Mouse (Mus musculus) ES-Bruce4 (cell line): ENCODE results near the gene E330021D16Rik. TPM values are rescaled to one million over a fixed set of nuclear protein-coding genes. Genes with fewer than 3 reads are reported as not detected.

Experiments
- H3K27ac ChIP-seq: 2 replicates; pipeline ENCODE4 v1.5.1; 2012; ENCODE audit warnings: low read length, inconsistent platforms; ENCODE audit not compliant: insufficient read depth
- H3K27me3 ChIP-seq: 2 replicates; pipeline ENCODE4 v1.6.1; 2012; ENCODE audit warnings: mild to moderate bottlenecking, low read length, inconsistent platforms; ENCODE audit not compliant: control insufficient read depth, poor library complexity, insufficient read depth, severe bottlenecking
- H3K36me3 ChIP-seq: 2 replicates; pipeline ENCODE4 v1.6.1; 2012; ENCODE audit warnings: inconsistent platforms, mild to moderate bottlenecking, low read length, moderate library complexity; ENCODE audit not compliant: control insufficient read depth, poor library complexity, insufficient read depth, severe bottlenecking
- H3K4me1 ChIP-seq: one replicate; pipeline ENCODE4 v1.8.1; 2011; ENCODE audit warnings: low read length; ENCODE audit not compliant: control insufficient read depth, insufficient read depth
- H3K4me3 ChIP-seq: 2 replicates; pipeline ENCODE4 v1.5.1; 2011; ENCODE audit warnings: low read depth, mild to moderate bottlenecking, low read length
- H3K9ac ChIP-seq: 2 replicates; pipeline ENCODE4 v1.6.1; 2012; ENCODE audit warnings: low read depth, mild to moderate bottlenecking, inconsistent platforms; ENCODE audit not compliant: poor library complexity, severe bottlenecking
- H3K9me3 ChIP-seq: replicated peaks from 2 replicates; pipeline ENCODE4 v1.6.1; 2012; ENCODE audit warnings: mild to moderate bottlenecking, low read length, inconsistent platforms; ENCODE audit not compliant: control insufficient read depth, poor library complexity, insufficient read depth, severe bottlenecking
- CTCF ChIP-seq: IDR thresholded peaks from one replicate; pipeline ENCODE4 v1.8.1; 2011; ENCODE audit warnings: low read depth, low read length
- EP300 ChIP-seq: IDR thresholded peaks from 2 replicates; pipeline ENCODE4 v1.6.1; 2011; ENCODE audit warnings: low read depth, low read length; ENCODE audit not compliant: insufficient read depth
- POLR2A ChIP-seq: IDR thresholded peaks from one replicate; pipeline ENCODE4 v1.8.1; 2011; ENCODE audit warnings: low read length; ENCODE audit not compliant: insufficient read depth
- polyA plus RNA-seq: library from polyadenylated mRNA; stranded (reverse); fragments of >200 nt; gene quantifications from 2 replicates; pipeline ENCODE4 v1.2.4, GENCODE M21; 2011; ENCODE audit warnings: low read depth; ENCODE audit not compliant: missing spikeins, insufficient read depth, insufficient read length

E330021D16Rik gene
- polyA plus RNA-seq, 1 experiment: 0.36 TPM

DNA sequence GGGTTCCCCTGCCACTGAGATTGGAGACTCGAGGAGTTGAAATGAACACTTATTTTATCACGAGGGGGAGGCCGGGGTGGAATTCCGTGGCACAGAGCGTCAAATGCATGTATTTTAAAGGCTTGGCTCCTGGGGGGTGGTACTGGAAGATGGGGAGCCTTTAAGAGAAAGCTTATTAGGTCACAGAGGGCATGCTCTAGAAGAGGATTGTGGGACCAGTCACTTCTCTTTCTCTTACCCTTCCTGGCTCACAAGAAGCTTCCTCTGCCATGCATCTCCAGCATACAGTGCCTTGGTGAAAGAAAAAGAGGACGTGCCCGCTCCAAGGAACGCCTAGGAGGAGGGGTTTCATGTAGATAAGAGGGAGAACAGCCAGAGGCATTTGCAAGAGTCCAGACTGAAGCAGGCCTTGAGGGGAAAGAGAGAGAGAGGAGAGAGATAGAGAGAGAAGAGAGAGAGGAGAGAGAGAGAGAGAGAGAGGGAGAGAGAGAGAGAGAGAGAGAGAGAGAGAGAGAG is 3.0 kb upstream of the E330021D16Rik start:
- Histone ChIP-seq H3K9me3 (peaks cover 16% of the 10 kb centered on the region), H3K9ac (no peak overlapping the region), H3K4me3 (no peak overlapping the region), H3K27ac (no peak overlapping the region), H3K27me3 (no peaks in the 10 kb centered on the region), H3K4me1 (no peaks in the 10 kb centered on the region), H3K36me3 (no peaks in the 10 kb centered on the region)
- no peak for TF ChIP-seq POLR2A
- TF ChIP-seq EP300: no peak
- no peak for TF ChIP-seq CTCF

DNA sequence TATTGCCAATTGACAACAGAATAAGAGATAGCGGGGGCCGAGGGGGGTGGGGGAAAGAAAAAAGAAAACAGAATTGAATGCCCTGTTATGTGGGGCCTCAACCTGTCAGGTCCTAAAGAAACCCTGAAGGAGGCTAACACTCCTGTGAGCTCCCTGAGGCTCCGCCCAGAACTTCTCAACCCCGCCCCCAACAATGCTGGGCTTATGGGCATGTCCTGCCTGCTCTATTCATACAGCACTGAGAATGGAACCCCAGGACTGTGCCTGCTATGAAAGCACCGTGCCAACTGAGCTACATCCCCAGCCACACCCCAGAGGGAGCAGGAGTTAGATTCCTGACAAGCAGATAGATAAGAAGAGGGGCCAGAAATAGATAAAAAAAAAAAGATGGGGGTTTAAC is 2.5 kb upstream of the E330021D16Rik start:
- TF ChIP-seq EP300 (no peak), POLR2A (no peak), CTCF (no peak)
- no peak overlapping the region for H3K27ac ChIP-seq
- no peak overlapping the region for H3K4me3 ChIP-seq
- no peaks in the 10 kb centered on the region for H3K4me1 ChIP-seq
- no peaks in the 10 kb centered on the region for H3K27me3 ChIP-seq
- H3K9ac ChIP-seq: no peak overlapping the region
- no peaks in the 10 kb centered on the region for H3K36me3 ChIP-seq
- peaks cover 16% of the 10 kb centered on the region for H3K9me3 ChIP-seq

DNA sequence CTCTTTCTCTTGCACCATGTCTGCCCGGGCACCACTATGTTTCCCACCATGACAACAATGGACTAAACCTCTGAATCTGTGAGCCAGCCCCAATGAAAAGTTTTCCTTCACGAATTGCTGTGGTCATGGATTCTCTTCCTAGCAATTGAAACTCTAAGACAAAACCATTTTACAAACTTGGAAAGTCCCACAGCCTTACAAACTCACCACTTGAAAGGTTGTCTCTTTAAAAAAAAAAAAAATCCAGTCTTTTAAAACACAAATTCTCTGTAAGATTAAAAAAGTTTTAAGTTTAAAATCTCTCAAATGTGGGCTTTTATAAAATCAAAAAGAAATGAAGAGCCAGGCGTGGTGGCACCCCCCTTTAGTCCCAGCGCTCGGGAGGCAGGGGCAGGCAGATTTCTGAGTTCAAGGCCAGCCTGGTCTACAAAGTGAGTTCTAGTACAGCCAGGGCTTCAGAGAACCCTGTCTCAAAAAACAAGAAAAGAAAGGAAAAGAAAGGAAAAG is 1.5 kb downstream of the E330021D16Rik start:
- no peak for TF ChIP-seq EP300
- TF ChIP-seq CTCF: no peak
- no peak for TF ChIP-seq POLR2A
- no peaks in the 10 kb centered on the region for H3K36me3 ChIP-seq
- no peak overlapping the region for H3K4me3 ChIP-seq
- H3K27ac ChIP-seq: no peak overlapping the region
- H3K4me1 ChIP-seq: no peaks in the 10 kb centered on the region
- H3K9ac ChIP-seq: no peak overlapping the region
- no peaks in the 10 kb centered on the region for H3K27me3 ChIP-seq
- peaks cover 16% of the 10 kb centered on the region for H3K9me3 ChIP-seq

DNA sequence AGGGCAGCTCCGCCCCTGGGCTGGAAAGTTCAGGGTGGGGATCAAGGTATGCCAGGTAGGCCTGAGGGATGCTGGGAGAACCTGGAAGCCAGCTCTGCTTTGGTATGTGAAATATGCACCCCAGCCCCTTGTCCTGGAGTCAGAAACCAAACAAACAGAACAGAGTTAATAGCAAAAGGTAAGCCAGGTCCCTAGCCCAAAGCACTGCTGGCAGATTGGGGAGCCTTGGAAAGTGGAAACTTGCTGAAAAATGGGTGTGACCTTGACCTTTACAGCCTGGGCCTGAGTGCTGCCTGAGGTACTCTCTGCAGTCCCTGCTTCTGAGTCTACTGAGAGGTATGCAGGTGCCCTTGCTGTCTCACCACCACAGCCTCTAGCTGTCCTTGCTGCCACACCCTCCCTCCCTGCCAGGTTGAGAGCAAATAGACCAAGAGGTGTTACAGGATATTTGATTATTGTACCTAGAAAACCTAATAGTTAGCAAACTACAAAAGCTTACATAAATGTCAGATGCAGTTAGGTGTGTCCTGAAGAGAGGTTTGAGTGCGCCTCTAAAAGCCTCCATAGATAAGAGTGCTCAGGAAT is 7.7 kb downstream of the E330021D16Rik start:
- Histone ChIP-seq H3K4me1 (no peaks in the 10 kb centered on the region), H3K36me3 (no peaks in the 10 kb centered on the region), H3K27ac (no peak overlapping the region), H3K9ac (no peak overlapping the region), H3K9me3 (peaks cover 7% of the 10 kb centered on the region; the same call in 1 of the 2 replicates), H3K4me3 (no peak overlapping the region), H3K27me3 (no peaks in the 10 kb centered on the region)
- TF ChIP-seq EP300 (no peak), POLR2A (no peak), CTCF (no peak)

DNA sequence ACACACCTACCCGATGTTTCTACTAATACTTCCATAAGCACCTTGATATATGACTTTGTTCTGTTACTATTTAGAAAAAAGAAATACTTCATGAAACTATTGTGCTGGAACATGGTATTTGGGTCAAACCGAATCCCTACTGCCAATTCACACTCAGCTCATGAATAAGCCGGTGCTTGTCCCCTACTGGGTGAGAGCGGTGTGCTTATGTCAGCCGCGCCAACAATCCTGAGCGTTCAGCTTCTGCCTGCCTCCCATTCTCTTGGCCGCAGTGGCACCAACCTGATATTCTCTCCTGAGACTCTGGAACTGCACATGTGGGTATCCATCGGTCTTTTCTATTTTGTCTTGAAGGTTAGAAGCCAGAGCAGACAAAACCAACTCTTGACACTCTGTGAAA is 18.5 kb downstream of the E330021D16Rik start:
- no peak overlapping the region for H3K27ac ChIP-seq
- H3K27me3 ChIP-seq: no peaks in the 10 kb centered on the region
- H3K4me1 ChIP-seq: no peaks in the 10 kb centered on the region
- TF ChIP-seq EP300: no peak
- TF ChIP-seq POLR2A: no peak
- no peak for TF ChIP-seq CTCF
- H3K9me3 ChIP-seq: no peaks in the 10 kb centered on the region
- no peak overlapping the region for H3K9ac ChIP-seq
- no peak overlapping the region for H3K4me3 ChIP-seq
- H3K36me3 ChIP-seq: no peaks in the 10 kb centered on the region

DNA sequence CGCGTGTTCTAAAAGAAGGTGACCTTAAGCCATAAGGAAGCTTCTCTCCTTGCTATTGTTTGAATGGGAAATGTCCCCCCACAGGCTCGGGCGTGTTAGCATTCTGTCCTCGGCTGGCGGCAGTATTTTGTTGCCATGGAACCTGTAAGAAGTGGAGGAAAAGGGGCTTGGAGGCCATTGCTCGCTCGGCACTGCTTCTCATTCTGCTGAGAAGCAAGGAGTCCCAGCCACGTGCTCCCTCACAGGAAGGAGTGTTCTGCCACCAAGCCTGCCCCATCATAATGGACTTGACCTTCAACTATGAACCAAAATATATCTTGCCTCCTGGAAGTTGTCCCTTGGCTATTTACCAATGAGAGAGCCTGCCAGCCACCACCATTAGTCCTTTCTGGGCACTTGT is 25.1 kb downstream of the E330021D16Rik start:
- Histone ChIP-seq H3K4me1 (no peaks in the 10 kb centered on the region), H3K4me3 (no peak overlapping the region), H3K27me3 (no peaks in the 10 kb centered on the region), H3K9ac (no peak overlapping the region), H3K9me3 (no peaks in the 10 kb centered on the region), H3K27ac (no peak overlapping the region), H3K36me3 (no peaks in the 10 kb centered on the region)
- TF ChIP-seq CTCF (no peak), EP300 (0 out of 2 replicates have a peak, but pooled peaks have one; percentile 10)
